Mouse (Mus musculus) kidney, embryonic 15.5 days (tissue): ENCODE measurements around the gene Disc1. TPM values are rescaled to one million over a fixed set of nuclear protein-coding genes. Genes with fewer than 3 reads are reported as not detected.
A peak's percentile ranks its signal among the peaks of the same experiment; 100 is the strongest.

Experiments
- ATAC-seq: fragments of 200-750 bp; cut with Nextera tagmentation; replicated peaks from 2 replicates; pipeline ENCODE4 v1.8.0; 2017; ENCODE audit warnings: moderate TSS enrichment; ENCODE audit not compliant: low FRiP score
- H3K27ac ChIP-seq: fragments of 300-500 bp; sonication (generic); 2 replicates; pipeline ENCODE4 v1.5.1; 2015; ENCODE audit warnings: mild to moderate bottlenecking, inconsistent platforms
- H3K27me3 ChIP-seq: fragments of 300-500 bp; sonication (generic); 2 replicates; pipeline ENCODE4 v1.6.1; 2015; ENCODE audit warnings: inconsistent platforms
- H3K36me3 ChIP-seq: fragments of 300-500 bp; sonication (generic); 2 replicates; pipeline ENCODE4 v1.6.1; 2015; ENCODE audit warnings: inconsistent platforms
- H3K4me1 ChIP-seq: fragments of 300-500 bp; sonication (generic); 2 replicates; pipeline ENCODE4 v1.6.1; 2015; ENCODE audit warnings: inconsistent platforms
- H3K4me2 ChIP-seq: fragments of 300-500 bp; sonication (generic); 2 replicates; pipeline ENCODE4 v1.6.1; 2015; ENCODE audit warnings: moderate library complexity, mild to moderate bottlenecking, inconsistent platforms
- H3K4me3 ChIP-seq: fragments of 300-500 bp; sonication (generic); replicated peaks from 2 replicates; pipeline ENCODE4 v1.5.1; 2015; ENCODE audit warnings: mild to moderate bottlenecking, inconsistent platforms
- H3K9ac ChIP-seq: fragments of 300-500 bp; sonication (generic); 2 replicates; pipeline ENCODE4 v1.6.1; 2015; ENCODE audit warnings: mild to moderate bottlenecking, inconsistent platforms
- H3K9me3 ChIP-seq: fragments of 300-500 bp; sonication (generic); replicated peaks from 2 replicates; pipeline ENCODE4 v1.6.1; 2016; ENCODE audit warnings: inconsistent platforms
- WGBS: fragments of 180-500 bp; shearing (Covaris S2); methylation state at CpG from one replicate; pipeline ENCODE4 v1.1.7; 2015; ENCODE audit warnings: mixed read lengths; 5-methylcytosine and 5-hydroxymethylcytosine counted together
- polyA plus RNA-seq: library from polyadenylated mRNA; unstranded; fragments of >200 nt; fragmentation: Nextera tagmentation; extraction: Ambion mirVana; gene quantifications from 2 replicates; pipeline ENCODE4 v1.2.1, GENCODE M21; 2015

Gene Disc1
- polyA plus RNA-seq, 1 experiment from 2014 or later = 3.6 TPM

GRCm38 (mm10) chr8:125283542-125283941, 229.5 kb downstream of the Disc1 start:
- WGBS = 69% methylated on average over 6 of the region's 6 CpGs
- H3K4me3 ChIP-seq = no peak overlapping the region
- peaks cover 7% of the 10 kb centered on the region for H3K27me3 ChIP-seq
- ATAC-seq = no peak
- H3K9me3 ChIP-seq = no peaks in the 10 kb centered on the region
- H3K27ac ChIP-seq = no peak overlapping the region
- H3K4me1 ChIP-seq = peaks cover 33% of the 10 kb centered on the region
- no peak overlapping the region for H3K4me2 ChIP-seq
- H3K36me3 ChIP-seq = no peaks in the 10 kb centered on the region
- no peak overlapping the region for H3K9ac ChIP-seq

- Histone ChIP-seq H3K9ac (no peak overlapping the region), H3K4me1 (peaks cover 36% of the 10 kb centered on the region), H3K9me3 (no peaks in the 10 kb centered on the region), H3K27ac (no peak overlapping the region), H3K4me2 (no peak overlapping the region), H3K36me3 (no peaks in the 10 kb centered on the region), H3K27me3 (0 out of 2 replicates have a peak, but pooled peaks cover 3% of the 10 kb centered on the region), H3K4me3 (no peak overlapping the region)
- no peak for ATAC-seq
- 71% methylated on average over 4 of the region's 4 CpGs for WGBS
These were observed 230.9 kb downstream of the Disc1 start for GRCm38 (mm10) chr8:125284875-125285274.

- Histone ChIP-seq H3K4me2 (no peak overlapping the region), H3K9ac (no peak overlapping the region), H3K4me1 (peaks cover 36% of the 10 kb centered on the region), H3K9me3 (no peaks in the 10 kb centered on the region), H3K27ac (no peak overlapping the region), H3K27me3 (0 out of 2 replicates have a peak, but pooled peaks cover 3% of the 10 kb centered on the region), H3K4me3 (no peak overlapping the region), H3K36me3 (no peaks in the 10 kb centered on the region)
- no peak for ATAC-seq
- WGBS = 79% methylated on average over 8 of the region's 8 CpGs
These were observed 231.4 kb downstream of the Disc1 start for GRCm38 (mm10) chr8:125285391-125285790.

- Histone ChIP-seq H3K9me3 (no peaks in the 10 kb centered on the region), H3K9ac (no peak overlapping the region), H3K27ac (no peak overlapping the region), H3K27me3 (0 out of 2 replicates have a peak, but pooled peaks cover 3% of the 10 kb centered on the region), H3K36me3 (no peaks in the 10 kb centered on the region), H3K4me1 (peaks cover 41% of the 10 kb centered on the region), H3K4me3 (no peak overlapping the region), H3K4me2 (no peak overlapping the region)
- no peak for ATAC-seq
- 63% methylated on average over 12 of the region's 12 CpGs for WGBS
These were observed 232.1 kb downstream of the Disc1 start for GRCm38 (mm10) chr8:125285966-125286681.

- Histone ChIP-seq H3K27me3 (no peaks in the 10 kb centered on the region), H3K4me3 (no peak overlapping the region), H3K4me2 (no peak overlapping the region), H3K9me3 (no peaks in the 10 kb centered on the region), H3K4me1 (peaks cover 49% of the 10 kb centered on the region), H3K9ac (no peak overlapping the region), H3K27ac (peak overlapping the region; percentile 70; the same call in 1 of the 2 replicates), H3K36me3 (no peaks in the 10 kb centered on the region)
- WGBS = 62% methylated on average over 4 of the region's 4 CpGs
- no peak for ATAC-seq
These were observed 233.3 kb downstream of the Disc1 start for GRCm38 (mm10) chr8:125287311-125287710.

- Histone ChIP-seq H3K27ac (peak overlapping the region; percentile 81), H3K4me2 (no peak overlapping the region), H3K36me3 (no peaks in the 10 kb centered on the region), H3K27me3 (no peaks in the 10 kb centered on the region), H3K9ac (no peak overlapping the region), H3K9me3 (no peaks in the 10 kb centered on the region), H3K4me1 (peaks cover 49% of the 10 kb centered on the region), H3K4me3 (no peak overlapping the region)
- ATAC-seq = 0 out of 2 replicates have a peak, but pooled peaks have one; percentile 20
- 30% methylated on average over 7 of the region's 7 CpGs for WGBS
These were observed 233.9 kb downstream of the Disc1 start for GRCm38 (mm10) chr8:125287841-125288341.

- ATAC-seq = no peak
- Histone ChIP-seq H3K27me3 (no peaks in the 10 kb centered on the region), H3K36me3 (no peaks in the 10 kb centered on the region), H3K27ac (peak overlapping the region; percentile 87), H3K4me2 (no peak overlapping the region), H3K9me3 (no peaks in the 10 kb centered on the region), H3K4me1 (peaks cover 54% of the 10 kb centered on the region), H3K4me3 (no peak overlapping the region), H3K9ac (no peak overlapping the region)
- 54% methylated on average over 10 of the region's 10 CpGs for WGBS
These were observed 237.5 kb downstream of the Disc1 start for GRCm38 (mm10) chr8:125291506-125291905.

GRCm38 (mm10) chr8:125291932-125292717, 238.1 kb downstream of the Disc1 start:
- H3K27ac ChIP-seq = peak overlapping the region; percentile 87
- H3K9ac ChIP-seq = no peak overlapping the region
- no peaks in the 10 kb centered on the region for H3K27me3 ChIP-seq
- H3K4me3 ChIP-seq = no peak overlapping the region
- H3K4me1 ChIP-seq = peaks cover 49% of the 10 kb centered on the region
- no peaks in the 10 kb centered on the region for H3K9me3 ChIP-seq
- 74% methylated on average over 22 of the region's 22 CpGs for WGBS
- no peaks in the 10 kb centered on the region for H3K36me3 ChIP-seq
- no peak overlapping the region for H3K4me2 ChIP-seq
- ATAC-seq = no peak

- H3K9ac ChIP-seq = no peak overlapping the region
- H3K4me2 ChIP-seq = no peak overlapping the region
- no peaks in the 10 kb centered on the region for H3K9me3 ChIP-seq
- ATAC-seq = peak; percentile 68; the same call in 1 of the 2 replicates
- H3K27ac ChIP-seq = peak overlapping the region; percentile 87
- H3K36me3 ChIP-seq = no peaks in the 10 kb centered on the region
- 0 out of 2 replicates have a peak, but pooled peaks cover under 1% of the 10 kb centered on the region for H3K27me3 ChIP-seq
- H3K4me3 ChIP-seq = no peak overlapping the region
- WGBS = 47% methylated on average over 8 of the region's 8 CpGs
- peaks cover 45% of the 10 kb centered on the region for H3K4me1 ChIP-seq
These were observed 239.1 kb downstream of the Disc1 start for GRCm38 (mm10) chr8:125292933-125293591.

- ATAC-seq = no peak
- H3K4me1 ChIP-seq = peaks cover 34% of the 10 kb centered on the region
- H3K27ac ChIP-seq = no peak overlapping the region
- H3K9ac ChIP-seq = no peak overlapping the region
- 37% methylated on average over 4 of the region's 4 CpGs for WGBS
- no peak overlapping the region for H3K4me2 ChIP-seq
- H3K36me3 ChIP-seq = no peaks in the 10 kb centered on the region
- 0 out of 2 replicates have a peak, but pooled peaks cover 4% of the 10 kb centered on the region for H3K27me3 ChIP-seq
- H3K4me3 ChIP-seq = no peak overlapping the region
- H3K9me3 ChIP-seq = no peaks in the 10 kb centered on the region
These were observed 245.3 kb downstream of the Disc1 start for GRCm38 (mm10) chr8:125299248-125299647.

- H3K27me3 ChIP-seq = 0 out of 2 replicates have a peak, but pooled peaks cover 4% of the 10 kb centered on the region
- peaks cover 4% of the 10 kb centered on the region; the same call in 1 of the 2 replicates for H3K9me3 ChIP-seq
- no peaks in the 10 kb centered on the region for H3K36me3 ChIP-seq
- peak; percentile 61 for ATAC-seq
- H3K4me2 ChIP-seq = no peak overlapping the region
- 56% methylated on average over 8 of the region's 8 CpGs for WGBS
- peak overlapping the region; percentile 69 for H3K27ac ChIP-seq
- H3K4me1 ChIP-seq = peaks cover 34% of the 10 kb centered on the region
- no peak overlapping the region for H3K4me3 ChIP-seq
- no peak overlapping the region for H3K9ac ChIP-seq
These were observed 248.0 kb downstream of the Disc1 start for GRCm38 (mm10) chr8:125301931-125302361.
